Mouse (Mus musculus): ENCODE measurements at regions not wholly inside any gene's neighbourhood (a gene's known extent, or its start where the extent isn't known, plus 50 kb on each side); places are given as distances from the start of the nearest gene placed in this dataset.
"Not testable (repeated sequence)": the region's sequence is repeated elsewhere in the genome, so short reads cannot be mapped to it uniquely, and the experiment has no call there.

DNA sequence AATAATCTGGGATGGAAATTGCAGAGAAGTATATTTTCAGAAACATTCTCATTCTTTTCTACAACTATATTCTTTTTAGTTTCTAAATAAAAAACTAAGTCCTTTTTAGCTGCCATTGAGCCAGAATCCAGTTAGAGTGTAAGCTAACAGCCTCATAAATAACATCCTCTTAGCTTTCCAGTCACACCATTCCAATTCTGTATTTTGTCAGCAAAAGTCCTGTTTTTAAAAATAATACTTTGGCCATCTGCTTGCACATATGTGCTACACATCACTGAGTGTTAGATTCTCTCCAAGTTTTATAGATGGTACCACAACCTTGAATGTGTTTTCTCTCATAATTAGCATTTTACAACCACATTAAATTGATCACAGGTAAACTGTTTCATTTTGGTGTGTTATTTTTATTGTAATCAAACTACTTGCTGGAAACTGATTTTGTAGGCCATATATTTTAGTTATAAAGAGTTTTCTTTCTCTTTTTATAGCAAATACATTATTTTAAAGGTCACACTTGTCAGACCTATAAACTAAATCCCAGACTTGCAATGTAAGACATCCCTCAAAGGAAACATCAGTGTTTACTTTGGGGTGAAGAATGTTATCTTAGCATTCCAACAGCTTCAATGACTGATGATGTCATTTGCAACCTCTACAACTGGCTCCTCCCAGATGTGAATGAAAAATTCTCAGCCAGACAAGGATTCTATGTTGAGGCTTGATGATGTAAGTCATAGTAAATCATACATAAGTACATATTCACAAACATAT, 1878.9 kb upstream of the Flrt2 start:
- DNase-seq, result no peak
- intact Hi-C loops (cut with DNase I), result no loop called here

DNA sequence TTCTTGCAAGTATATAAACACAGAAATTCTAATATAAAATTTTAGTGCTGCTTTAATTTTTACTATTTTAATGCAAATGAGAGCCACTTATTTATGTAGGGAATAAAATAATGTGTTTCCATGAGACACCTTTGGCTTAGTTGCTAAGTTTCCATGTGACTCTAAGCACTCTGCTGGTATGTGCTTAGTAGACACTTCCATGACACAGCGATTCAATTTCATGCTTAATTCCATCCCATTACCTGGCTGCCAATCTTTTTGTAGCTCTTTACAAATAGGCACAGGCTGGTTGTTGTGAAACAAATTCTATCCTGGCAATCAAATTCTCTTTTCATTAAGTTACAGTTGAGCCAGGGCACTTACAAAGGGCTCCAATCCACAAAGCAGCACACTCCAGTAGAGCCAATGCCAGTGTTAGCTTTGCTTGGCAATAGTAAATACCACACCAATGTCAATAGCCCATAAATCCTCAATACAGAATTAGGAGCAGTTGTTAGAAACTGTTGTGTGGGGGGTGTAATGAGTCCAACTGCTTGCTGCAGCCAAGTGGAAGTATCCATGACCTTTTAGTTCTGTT, 1841.0 kb upstream of the Flrt2 start:
- DNase-seq, result no peak
- intact Hi-C loops (cut with DNase I), result no loop called here

DNA sequence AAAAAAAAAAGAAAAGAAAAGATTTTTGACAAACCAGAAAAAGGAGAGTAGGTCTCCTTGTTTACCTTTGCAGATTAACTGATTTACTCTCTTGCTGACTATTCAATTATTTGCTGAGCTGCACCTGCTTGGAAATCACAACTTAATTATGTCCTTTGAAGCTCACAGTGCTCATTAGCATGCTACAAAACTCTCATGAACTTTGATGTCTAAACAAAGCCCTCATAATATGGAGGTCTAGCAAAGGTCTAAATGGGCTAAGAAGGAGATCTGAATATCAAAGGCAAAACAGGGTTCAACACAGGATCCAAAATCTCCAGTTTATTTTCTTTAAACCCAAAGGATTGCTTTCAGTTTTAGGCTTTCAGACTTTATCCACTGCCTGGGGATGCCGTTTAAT, 1840.4 kb upstream of the Flrt2 start:
- no peak for DNase-seq
- intact Hi-C loops (cut with DNase I), result no loop called here

DNA sequence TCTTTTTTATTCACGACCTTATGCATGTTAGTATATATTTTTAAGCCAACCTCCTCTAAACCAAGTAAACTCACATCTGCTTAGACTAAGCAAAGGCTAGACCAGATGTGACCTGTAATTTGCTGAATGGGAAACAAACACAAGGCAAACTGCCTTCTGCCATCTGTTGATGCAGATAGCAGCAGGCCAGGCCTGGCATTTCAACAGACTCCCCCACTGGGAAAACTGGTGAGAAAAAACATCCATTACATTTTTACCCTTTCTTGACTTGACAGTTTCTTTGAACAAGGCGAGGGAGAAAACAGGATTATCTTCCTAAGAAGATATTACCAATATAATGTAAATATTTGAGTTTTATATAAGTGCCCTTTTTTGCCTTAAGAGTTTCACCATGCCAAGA, 1806.1 kb upstream of the Flrt2 start:
- intact Hi-C loops (cut with DNase I), result no loop called here
- DNase-seq, result peak; percentile 44

DNA sequence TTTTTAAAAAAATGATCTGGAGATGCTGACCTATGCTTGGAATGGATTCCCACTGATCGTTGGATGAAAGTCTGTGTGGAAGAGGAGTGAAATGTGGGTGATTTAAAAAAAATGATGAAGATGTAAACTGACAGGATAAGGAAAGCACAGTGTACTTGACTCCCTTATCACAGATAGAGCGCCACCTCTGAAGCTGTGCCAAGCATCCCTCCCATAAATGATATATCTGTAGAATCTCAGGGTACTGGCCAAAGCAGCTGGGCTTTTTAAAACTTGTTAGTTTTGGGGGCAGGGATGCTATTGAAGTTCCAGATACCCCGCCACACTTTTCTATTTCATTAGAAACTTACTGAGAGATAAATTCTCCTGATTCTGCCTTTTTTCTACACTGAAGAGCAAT, 1801.9 kb upstream of the Flrt2 start:
- intact Hi-C loops (cut with DNase I), result no loop called here
- DNase-seq, result no peak

DNA sequence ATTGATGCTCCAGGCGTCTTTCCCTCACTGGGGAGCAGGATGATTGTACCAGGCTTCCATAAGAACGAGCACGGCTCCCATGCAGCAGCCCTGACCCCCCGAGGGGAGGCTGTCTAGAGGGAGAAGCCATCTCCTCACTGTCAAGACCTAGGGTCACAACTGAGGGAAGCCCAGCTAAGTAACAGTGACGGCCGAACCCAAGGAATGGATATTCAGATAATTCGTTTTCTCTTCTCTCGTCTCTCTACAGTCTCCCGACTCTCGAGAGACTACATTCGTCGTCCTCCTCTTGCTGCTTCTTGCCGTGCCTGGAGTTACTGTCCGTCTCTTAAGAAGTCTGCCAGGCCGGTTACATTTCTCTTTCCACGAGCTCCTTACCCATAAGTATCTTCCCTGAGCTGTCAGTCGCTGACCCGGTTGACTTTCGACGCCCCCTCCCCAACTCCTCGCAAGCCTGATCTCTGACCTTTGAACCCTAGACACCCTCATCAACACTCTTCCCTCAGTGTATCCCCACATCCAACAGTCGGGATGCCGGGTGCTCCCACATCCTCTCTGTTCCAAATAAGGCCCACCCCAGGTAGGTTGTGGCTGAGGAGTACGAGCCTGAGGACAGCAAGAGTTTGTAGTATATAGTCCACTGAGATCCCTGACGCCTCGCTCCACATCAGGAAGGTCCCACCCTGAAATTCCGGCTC, 1763.3 kb upstream of the Flrt2 start:
- DNase-seq; intact Hi-C loops (cut with DNase I): not testable (repeated sequence)

DNA sequence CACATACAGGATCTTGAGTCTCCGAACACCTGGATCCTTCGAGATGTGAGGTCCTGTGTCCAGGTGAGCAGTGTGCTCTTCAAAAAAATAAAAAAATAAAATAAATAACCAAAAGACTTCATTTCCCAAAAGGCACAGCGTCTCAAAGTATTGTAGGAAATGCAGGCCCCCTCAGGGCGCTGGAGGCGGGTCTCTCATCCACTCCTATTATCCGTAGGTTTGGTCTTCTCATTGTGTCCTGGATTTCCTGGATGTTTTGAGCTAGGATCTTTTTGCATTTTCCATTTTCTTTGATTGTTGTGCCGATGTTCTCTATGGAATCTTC, 1762.8 kb upstream of the Flrt2 start:
- intact Hi-C loops (cut with DNase I), result not testable (repeated sequence)

DNA sequence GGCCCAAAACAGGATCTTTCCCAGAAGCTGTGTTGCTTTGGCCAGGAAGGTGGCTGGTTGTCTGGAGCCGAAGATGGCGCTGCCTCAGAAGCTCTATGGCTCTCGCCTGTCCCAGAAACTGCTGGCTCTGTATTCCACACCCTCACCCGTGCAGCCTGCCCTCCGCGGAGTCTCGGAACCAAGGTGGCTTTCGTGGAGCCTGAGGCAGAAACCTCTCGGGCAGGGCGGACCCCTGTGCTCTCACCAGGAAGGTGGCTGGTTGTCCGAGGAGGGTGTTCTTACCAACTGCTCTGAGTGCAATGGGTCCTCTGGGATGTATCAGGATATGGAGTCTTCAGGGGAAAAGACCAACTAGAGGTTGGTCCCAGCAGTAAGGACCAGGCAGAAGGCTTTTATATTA, 1761.8 kb upstream of the Flrt2 start:
- intact Hi-C loops (cut with DNase I), result not testable (repeated sequence)

More for the DNA sequence above, 1762.8 kb upstream of the Flrt2 start:
- DNase-seq, result not testable (repeated sequence)

DNA sequence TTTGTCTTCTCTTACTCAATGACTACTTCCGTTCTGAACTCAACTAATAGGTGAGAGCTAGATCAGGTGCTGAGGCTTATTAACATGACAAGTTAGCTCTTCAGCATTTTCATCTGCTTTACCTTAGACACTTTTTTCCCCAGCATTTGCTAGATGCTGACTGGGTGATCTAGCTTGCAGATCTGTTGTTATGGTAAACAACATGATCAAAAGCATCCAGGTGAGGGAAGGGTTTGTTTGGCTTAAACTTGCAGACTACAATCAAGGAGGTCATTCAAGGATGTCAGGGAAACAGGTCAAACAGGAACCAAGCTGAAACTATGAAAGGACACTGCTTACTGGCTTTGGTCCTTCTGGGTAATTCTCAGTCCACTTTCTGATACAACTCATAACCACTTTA, 1731.2 kb upstream of the Flrt2 start:
- intact Hi-C loops (cut with DNase I), result no loop called here
- no peak for DNase-seq

More for the DNA sequence above, 1761.8 kb upstream of the Flrt2 start:
- not testable (repeated sequence) for DNase-seq

DNA sequence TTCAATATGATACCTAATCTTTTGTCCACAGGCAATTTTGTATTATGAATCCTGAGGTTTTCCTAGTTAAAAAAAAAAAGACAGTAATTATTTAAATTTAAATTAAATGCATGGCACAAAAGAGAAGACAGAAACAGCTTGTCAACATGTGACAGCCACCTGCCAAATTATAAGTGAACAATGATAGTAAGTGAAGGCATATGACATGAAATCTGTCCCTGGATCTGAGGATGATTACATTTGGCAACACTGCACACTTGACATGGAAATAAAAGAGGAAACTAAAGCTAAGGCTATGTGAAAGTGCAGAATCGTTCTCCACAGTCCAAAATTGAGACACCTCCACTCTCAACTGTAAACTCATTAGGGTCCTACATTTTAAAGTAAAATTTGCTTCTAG, 1710.7 kb upstream of the Flrt2 start:
- intact Hi-C loops (cut with DNase I), result no loop called here
- DNase-seq, result no peak

DNA sequence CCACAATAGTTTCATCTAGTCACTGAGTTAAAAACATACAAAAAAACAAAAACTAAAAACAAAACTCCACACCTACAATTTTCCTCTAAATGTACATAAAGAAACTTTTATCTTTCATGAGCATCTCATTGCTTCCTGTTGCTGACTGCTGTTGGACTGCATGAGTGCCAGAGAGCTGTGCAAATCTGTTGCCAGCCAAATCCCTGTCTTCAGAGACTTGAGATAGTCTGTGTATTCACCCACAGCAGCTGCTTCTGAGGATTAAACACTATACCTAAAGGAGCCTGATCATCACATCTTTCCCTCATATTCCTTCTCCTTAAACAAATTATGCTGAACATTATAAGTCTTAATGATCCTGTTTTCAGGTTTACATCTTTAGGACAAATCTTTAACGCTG, 1700.5 kb upstream of the Flrt2 start:
- peak; percentile 53 for DNase-seq
- intact Hi-C loops (cut with DNase I), result no loop called here

DNA sequence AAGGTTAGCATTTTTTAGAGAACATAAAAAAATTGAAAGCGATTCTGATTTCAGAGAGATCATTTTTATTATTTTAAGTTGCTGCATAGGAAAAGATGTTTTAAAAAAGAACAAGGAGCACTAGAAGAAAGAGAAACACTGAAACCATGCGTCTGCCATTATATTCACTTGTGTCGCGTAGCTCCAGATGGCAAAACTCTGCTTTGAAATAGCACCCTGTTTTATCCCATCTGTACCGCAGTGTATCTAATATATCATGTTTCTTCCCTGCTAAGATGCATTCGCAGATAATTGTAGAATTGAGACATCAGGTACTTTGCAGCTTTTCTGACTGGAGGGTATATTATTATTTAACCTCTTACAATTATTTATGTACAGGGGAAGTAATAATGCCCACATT, 1698.2 kb upstream of the Flrt2 start:
- intact Hi-C loops (cut with DNase I), result no loop called here
- no peak for DNase-seq

DNA sequence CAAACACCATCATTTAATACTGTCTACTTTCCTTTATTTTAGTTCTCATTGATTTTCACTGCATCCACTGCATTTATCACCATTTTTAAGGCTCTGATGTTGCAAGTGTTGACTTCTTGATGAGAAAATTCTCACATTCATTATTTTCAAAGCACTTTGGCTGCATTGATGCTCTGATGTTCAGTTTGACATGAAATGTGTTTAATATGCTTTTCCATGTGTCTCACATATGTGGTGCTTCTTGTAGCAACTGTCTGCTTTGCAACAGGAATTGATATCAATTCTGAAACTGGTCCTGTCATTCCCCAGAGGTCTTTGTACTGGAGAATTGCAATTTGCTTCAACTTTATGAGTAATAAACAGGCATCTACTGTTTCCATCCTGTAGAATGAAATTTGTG, 1676.1 kb upstream of the Flrt2 start:
- intact Hi-C loops (cut with DNase I), result no loop called here
- no peak for DNase-seq

DNA sequence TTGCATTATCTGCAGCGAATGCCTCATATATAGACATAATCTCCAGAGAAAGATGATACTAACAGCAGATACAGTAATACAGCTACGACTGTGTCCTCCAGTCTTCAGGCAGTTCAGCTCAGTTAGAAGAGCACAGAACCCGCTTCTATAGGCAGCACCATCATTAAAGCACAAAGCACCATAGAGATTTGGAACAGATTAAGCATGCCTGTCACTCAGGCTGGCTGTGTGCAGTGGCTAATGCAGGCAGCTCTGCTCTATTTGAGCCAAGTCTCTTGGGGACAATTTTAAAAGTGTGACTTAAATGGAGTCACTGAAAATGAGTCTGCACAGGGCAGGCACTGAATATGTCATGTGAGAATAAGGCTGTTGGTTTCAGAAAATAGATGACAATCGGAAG, 1660.7 kb upstream of the Flrt2 start:
- DNase-seq, result peak; percentile 1
- intact Hi-C loops (cut with DNase I), result no loop called here

DNA sequence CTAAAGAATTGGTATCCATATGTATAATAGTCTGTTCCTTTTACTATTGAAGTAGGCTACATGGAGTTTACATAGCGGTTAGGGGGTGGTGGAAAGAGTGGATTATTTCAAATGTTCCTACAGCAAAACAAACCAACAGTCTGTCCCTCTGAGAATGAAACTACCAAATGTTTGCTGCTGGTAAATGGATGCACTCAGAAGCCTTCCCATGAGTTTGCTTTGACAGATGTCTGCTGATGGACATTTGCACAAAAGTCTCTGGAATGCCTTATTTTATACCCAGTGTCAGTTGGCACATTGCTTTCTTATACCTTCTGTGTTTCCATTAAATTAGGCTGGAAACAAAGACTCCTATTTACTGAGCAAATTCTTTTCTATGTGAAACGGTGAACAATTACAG, 1644.1 kb upstream of the Flrt2 start:
- intact Hi-C loops (cut with DNase I), result no loop called here
- no peak for DNase-seq

DNA sequence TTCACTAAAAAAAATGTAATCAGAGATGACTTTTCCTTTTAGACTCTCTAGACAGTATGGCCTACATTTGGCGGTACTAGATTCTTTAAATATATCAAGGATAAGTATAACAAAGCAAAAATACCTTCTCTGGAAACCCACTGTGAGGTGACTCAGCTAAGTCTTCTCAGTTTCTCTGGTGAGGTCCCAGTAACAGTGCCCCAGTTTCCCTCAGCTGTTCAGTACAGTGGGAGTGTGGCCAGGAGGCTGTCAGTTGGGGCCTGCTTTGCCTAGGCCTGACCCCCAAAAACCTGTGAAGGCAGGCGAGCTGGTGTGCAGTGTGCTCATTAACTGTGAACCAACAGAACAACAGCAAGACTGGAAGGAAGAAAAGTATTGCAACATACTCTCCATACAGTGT, 1634.3 kb upstream of the Flrt2 start:
- DNase-seq, result no peak
- intact Hi-C loops (cut with DNase I), result no loop called here

DNA sequence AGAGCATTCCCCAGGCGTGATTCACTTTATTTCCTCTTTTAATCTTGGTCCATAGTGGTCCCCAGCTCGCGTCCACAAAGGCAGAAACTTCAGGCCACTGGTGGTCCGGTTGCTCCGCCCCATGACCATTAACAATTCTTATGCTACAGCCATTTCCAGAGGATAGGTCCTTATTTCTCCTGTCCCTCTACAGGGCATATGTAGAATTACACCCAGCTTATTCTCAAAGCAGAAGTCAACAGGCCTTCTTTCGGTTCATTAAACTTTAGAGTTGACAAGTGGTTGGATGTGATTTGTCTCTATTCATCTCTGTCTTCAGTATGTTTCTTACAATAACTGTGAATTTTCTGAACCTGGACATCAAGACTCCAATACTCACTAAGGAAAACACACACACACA, 1632.4 kb upstream of the Flrt2 start:
- intact Hi-C loops (cut with DNase I), result no loop called here
- no peak for DNase-seq

DNA sequence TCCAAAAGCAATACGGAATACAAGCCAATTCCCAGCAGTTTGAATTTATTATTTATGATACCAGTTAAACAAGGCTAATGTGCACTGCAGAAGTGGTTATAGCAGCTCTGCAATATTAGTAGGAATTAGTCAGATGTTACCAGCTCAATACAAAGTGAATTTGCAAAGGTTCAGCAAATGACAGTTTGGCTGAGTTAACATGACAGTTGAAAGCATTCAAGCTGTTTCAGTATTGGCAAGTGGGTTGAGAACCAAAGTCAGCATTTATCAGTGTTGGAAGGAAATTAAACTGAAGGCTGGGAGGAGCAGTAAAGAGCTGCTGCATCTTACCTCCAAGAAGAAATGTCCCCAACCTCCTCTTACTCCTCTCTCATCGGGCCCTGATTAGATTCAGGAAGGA, 1631.7 kb upstream of the Flrt2 start:
- no peak for DNase-seq
- intact Hi-C loops (cut with DNase I), result no loop called here

DNA sequence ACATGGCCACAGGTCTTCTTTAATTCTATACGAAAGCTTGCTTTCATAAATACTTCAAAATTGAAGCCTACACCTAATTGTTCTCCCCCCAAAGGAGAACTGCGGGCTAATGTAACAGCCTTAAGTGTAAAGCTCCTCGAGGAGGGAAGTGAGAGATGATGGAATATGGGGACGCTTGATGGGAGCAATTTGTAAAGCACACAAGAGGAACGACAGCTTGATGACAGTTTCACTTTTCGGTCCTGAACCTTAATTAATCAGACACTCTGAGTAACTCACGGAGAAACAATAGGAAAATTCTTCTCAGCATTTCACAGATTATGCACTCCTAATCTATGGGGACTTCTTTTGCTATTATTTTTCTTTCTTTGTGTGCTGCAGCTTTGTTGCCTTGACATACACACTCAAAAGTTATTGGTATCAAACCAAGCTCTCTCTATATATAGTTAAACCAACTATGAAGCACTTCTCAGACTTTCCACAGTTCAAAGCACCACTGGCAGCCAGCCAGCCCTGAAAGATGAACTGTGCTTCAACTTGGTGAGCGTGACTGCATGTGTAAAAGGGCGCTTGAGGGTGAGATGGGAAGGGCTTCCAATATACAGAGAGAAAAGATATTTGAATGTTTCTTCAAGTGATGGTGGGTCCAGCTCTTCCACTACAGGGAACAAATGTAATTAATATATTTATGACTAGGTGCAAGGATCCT, 1625.4 kb upstream of the Flrt2 start:
- intact Hi-C loops (cut with DNase I), result no loop called here
- DNase-seq, result peak; percentile 35

DNA sequence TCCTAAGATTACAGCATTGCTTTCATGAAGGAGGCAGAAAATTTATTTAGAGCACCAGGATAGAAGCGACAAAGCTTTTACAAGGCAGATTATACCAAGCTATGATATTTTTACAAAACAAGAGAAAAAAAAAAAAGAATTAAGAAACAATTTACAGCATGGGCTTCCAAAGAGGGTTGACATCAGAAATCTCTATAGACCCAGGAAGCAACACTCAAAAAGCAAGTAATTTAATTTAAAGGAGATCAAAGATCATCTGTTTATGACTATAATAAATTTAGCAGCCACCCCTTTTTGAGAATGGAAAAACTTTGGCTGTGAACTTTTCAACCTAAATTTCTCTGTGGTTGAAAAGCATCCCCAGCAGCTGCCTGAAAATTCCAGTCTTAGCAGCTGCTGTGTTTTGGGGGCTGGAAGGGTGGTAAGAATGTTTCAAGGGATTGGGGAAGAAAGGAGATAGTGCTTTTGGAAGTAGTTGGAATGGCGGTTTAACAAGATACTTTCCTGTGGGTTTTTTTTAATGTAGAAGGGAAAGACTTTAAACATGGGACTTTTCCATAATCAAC, 1621.0 kb upstream of the Flrt2 start:
- DNase-seq, result no peak
- intact Hi-C loops (cut with DNase I), result no loop called here

DNA sequence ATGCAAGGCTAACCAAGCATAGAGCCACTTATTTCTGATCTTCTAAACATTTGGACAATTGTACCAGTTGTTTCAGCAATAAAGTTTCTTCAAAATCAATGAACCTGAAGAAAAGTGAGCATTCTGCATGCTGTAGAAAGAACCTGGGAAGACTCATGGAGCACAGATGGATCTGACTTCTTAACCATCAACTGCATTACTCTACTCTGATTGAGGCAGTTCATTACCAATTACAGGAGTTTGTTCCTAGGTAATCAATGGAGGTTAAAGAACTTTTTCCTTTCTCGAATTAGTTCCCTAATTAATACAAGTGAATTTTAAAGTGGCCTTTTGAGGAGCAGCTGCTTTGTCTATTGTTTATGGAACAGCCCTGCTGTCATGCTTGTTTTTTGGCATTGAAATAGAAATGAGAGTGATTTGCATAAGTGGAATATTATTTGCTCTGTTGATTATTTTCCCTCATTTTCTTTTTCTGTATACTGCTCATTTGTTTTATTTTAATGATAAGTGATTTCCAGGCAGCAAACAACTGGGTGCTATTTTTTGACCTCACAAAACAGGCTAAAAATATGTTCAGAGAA, 1586.4 kb upstream of the Flrt2 start:
- intact Hi-C loops (cut with DNase I), result no loop called here
- no peak for DNase-seq

Data from left cerebral cortex, postnatal 4 days (tissue).